Mouse (Mus musculus) adrenal gland (tissue): ENCODE measurements at regions not wholly inside any gene's neighbourhood (a gene's known extent, or its start where the extent isn't known, plus 50 kb on each side); places are given as distances from the start of the nearest gene placed in this dataset.
"Not testable (repeated sequence)": the region's sequence is repeated elsewhere in the genome, so short reads cannot be mapped to it uniquely, and the experiment has no call there.

Experiments
- intact Hi-C: fragments of 180-260 bp; cut with DNase I; formaldehyde crosslinking; loops from one replicate; pipeline ENCODE4 v1.15.1; 2025
- microRNA-seq, 2 experiments: library from miRNA; unstranded; fragments of <30 nt; microRNA quantifications; one replicate each; pipeline ENCODE4; 2019

DNA sequence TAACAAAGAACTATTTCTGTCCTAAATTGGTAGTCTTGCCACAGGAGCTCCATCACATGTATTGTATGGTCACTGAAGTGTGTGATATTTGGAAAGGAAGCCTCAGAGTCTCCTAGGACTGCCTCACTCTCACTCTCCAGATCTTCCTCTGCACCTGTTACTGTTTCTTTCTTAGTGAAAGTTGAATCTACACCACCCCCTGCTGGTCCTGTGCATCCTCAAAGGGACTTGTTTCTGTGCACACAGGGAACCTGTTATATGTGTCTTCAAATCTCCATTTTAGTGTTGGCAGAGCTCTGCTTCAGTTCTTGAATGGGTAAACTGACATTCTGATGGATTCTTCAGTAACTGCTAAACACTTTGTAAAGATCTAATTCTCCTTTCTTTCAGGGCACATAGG lies 276.3 kb upstream of the Zfp386 start:
- intact Hi-C loops: not testable (repeated sequence)

DNA sequence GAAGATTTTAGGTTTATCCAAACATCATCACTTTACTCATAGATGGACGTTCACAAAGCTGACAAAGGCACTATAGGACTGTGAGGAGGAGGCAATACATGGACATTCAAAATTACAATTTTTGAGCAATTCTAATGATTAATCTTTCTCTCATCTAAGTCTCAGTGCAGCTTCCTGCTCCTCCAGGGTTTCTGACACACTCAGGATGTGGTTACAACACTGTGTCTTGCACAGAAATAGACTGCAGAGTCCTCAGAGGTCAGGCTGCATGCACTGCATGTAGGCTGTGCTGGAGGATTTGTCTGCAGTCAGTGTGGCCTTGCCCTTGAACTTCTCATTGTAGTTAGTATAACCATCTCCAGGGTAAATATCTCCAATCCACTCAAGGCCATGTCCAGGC lies 257.2 kb upstream of the Zfp386 start:
- intact Hi-C loops: not testable (repeated sequence)

DNA sequence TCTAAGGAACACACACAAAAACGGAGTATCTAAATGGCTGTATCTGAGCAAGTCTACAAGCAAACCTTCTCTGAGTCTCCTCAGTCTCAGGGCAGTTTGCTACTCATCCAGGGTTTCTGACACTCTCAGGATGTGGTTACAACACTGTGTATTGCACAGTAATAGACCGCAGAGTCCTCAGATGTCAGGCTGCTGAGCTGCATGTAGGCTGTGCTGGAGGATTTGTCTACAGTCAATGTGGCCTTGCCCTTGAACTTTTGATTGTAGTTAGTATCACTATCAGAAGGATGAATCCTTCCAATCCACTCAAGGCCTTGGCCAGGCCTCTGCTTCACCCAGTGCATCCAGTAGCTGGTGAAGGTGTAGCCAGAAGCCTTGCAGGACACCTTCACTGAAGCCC lies 245.0 kb upstream of the Zfp386 start:
- intact Hi-C loops: not testable (repeated sequence)

DNA sequence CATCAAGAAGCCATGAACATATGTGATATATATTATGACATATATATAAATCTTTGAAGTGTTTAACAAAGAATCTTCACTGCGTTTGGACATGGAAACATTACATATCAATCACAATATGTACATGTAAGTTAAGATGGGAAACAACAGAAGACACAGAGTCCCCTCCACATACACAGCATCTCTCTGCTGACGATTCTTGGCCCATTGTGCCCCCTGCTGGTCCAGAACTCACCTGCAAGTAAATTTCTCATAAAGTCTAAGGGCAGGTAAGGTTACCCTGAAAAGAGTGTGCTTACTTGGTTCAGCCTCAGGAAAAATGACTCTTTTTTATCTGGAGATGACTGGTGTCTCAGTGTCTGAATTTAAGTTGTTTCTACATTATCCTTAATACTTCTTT lies 243.8 kb upstream of the Zfp386 start:
- intact Hi-C loops: not testable (repeated sequence)

DNA sequence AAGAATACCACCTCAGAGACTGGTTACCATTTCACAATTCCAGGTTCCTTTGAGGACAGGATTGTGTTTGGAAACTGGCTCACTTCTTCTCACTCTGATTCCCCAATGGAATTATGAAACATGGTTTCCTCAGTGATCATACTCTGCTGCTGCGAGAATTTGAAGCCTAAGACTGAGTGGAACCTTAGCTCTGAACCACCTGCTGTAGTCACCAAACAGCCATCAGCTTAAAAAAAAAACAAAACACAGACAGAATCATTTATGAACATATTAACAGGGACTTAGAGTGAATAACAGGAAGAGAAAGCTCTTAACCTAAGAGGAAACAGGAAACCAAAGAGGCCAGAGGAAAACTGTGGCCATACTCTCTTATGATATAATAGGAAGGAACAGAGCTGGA lies 239.5 kb upstream of the Zfp386 start:
- intact Hi-C loops: no loop called here

Small RNAs in the stretch of these regions (microRNA-seq; reads per million reads assigned to microRNA genes)
- gene Gm27722: 0 reads per million in 2 experiments
- 0 reads per million in 2 experiments for gene Mir6388
